8 mouse cellular contexts compared by ENCODE assay signal in genomic region chr10:42457557-42458191, GRCm38 (mm10). TPM values are rescaled to one million over a fixed set of nuclear protein-coding genes. Genes with fewer than 3 reads are reported as not detected.
DNase-seq lines count a peak whose midpoint lies in the region; ATAC-seq and TF ChIP-seq lines count a peak whose summit lies in the region.

No protein-coding gene starts in this region.

- H3K4me1 ChIP-seq in brown adipose tissue, adult 24 weeks (ENCODE audit: control insufficient read depth, insufficient read depth, insufficient read length, low read length), result peaks cover 18% of the 10 kb centered on the region
- H3K4me1 ChIP-seq in heart, embryonic 16.5 days (ENCODE audit: control insufficient read depth, insufficient read depth, low read length), result peaks cover 15% of the 10 kb centered on the region
- peaks cover 15% of the 10 kb centered on the region for H3K4me1 ChIP-seq in limb, embryonic 15.5 days
- H3K4me1 ChIP-seq in hindbrain, postnatal 0 days (ENCODE audit: insufficient read depth, low read length), result no peaks in the 10 kb centered on the region

- no peaks in the 10 kb centered on the region for H3K27me3 ChIP-seq in heart, embryonic 16.5 days (ENCODE audit: control insufficient read depth, insufficient read depth, low read length)
- no peaks in the 10 kb centered on the region for H3K27me3 ChIP-seq in limb, embryonic 15.5 days
- no peaks in the 10 kb centered on the region for H3K27me3 ChIP-seq in hindbrain, postnatal 0 days (ENCODE audit: insufficient read depth, low read length)

- DNase-seq in adipocyte (ENCODE audit: low spot score), result peak; percentile 43
- no peak for DNase-seq in ovary, postnatal 36 days (ENCODE audit: low spot score)
- no peak for DNase-seq in testis, postnatal 14 days (ENCODE audit: low spot score)
- DNase-seq in left cerebral cortex, adult 18-20 months (ENCODE audit: low spot score in 2 of 2), result no peak
- no peak for DNase-seq in hindbrain, postnatal 0 days (ENCODE audit: low spot score)

- 44% methylated on average over 9 of the region's 9 CpGs for WGBS in heart, embryonic 16.5 days
- WGBS in limb, embryonic 15.5 days, result 70% methylated on average over 9 of the region's 9 CpGs
- WGBS in hindbrain, postnatal 0 days, result 75% methylated on average over 9 of the region's 9 CpGs

- H3K36me3 ChIP-seq in heart, embryonic 16.5 days (ENCODE audit: control insufficient read depth, insufficient read depth), result peaks cover 14% of the 10 kb centered on the region
- H3K36me3 ChIP-seq in limb, embryonic 15.5 days, result no peaks in the 10 kb centered on the region
- no peaks in the 10 kb centered on the region for H3K36me3 ChIP-seq in hindbrain, postnatal 0 days (ENCODE audit: insufficient read depth, low read length)

- H3K4me3 ChIP-seq in brown adipose tissue, adult 24 weeks (ENCODE audit: insufficient read depth, low read depth, low read length), result no peak overlapping the region
- H3K4me3 ChIP-seq in heart, embryonic 16.5 days (ENCODE audit: low read length), result no peak overlapping the region
- H3K4me3 ChIP-seq in limb, embryonic 15.5 days, result no peak overlapping the region
- no peak overlapping the region for H3K4me3 ChIP-seq in hindbrain, postnatal 0 days (ENCODE audit: low read length)

- H3K4me2 ChIP-seq in heart, embryonic 16.5 days (ENCODE audit: low read depth, low read length), result no peak overlapping the region
- no peak overlapping the region for H3K4me2 ChIP-seq in limb, embryonic 15.5 days
- H3K4me2 ChIP-seq in hindbrain, postnatal 0 days (ENCODE audit: low read depth, low read length), result no peak overlapping the region

- peak; percentile 92 for ATAC-seq in heart, embryonic 16.5 days (replicated peaks; ENCODE audit: extremely low read depth, insufficient read depth, low FRiP score)
- no peak for ATAC-seq in limb, embryonic 15.5 days (ENCODE audit: insufficient number of reproducible peaks, low FRiP score, low TSS enrichment, low read depth)
- no peak for ATAC-seq in hindbrain, postnatal 0 days

- H3K9ac ChIP-seq in heart, embryonic 16.5 days (ENCODE audit: low read length), result no peak overlapping the region
- no peak overlapping the region for H3K9ac ChIP-seq in limb, embryonic 15.5 days
- no peak overlapping the region for H3K9ac ChIP-seq in hindbrain, postnatal 0 days (replicated peaks; ENCODE audit: low read length)

- H3K27ac ChIP-seq in brown adipose tissue, adult 24 weeks (replicated peaks; ENCODE audit: low read depth, low read length), result peak overlapping the region; percentile 96
- peak overlapping the region; percentile 81 for H3K27ac ChIP-seq in heart, embryonic 16.5 days (ENCODE audit: low read length)
- H3K27ac ChIP-seq in limb, embryonic 15.5 days, result 0 out of 2 replicates have a peak overlapping the region, but pooled peaks have one; percentile 6
- no peak overlapping the region for H3K27ac ChIP-seq in hindbrain, postnatal 0 days

- no peak for TF ChIP-seq CTCF in hindbrain, postnatal 0 days (IDR thresholded peaks at IDR 0.05; ENCODE audit: low read depth)

- H3K9me3 ChIP-seq in heart, embryonic 16.5 days (replicated peaks; ENCODE audit: control insufficient read depth, low read length), result peaks cover 8% of the 10 kb centered on the region
- H3K9me3 ChIP-seq in limb, embryonic 15.5 days, result peaks cover 4% of the 10 kb centered on the region; the same call in 1 of the 2 replicates
- H3K9me3 ChIP-seq in hindbrain, postnatal 0 days (ENCODE audit: low read length), result peaks cover 8% of the 10 kb centered on the region

RNA-seq across cellular contexts. Expression of gene Afg1l, which starts 20.7 kb away (rescaled TPM):
- 90.6 and 104 TPM in 2 replicates for polyA plus RNA-seq in brown adipose tissue, adult 24 weeks (2012; ENCODE audit: insufficient read depth, insufficient read length, missing spikeins)
- 19.5 and 22.1 TPM in 2 replicates for polyA plus RNA-seq in heart, embryonic 16.5 days (2015; fragmentation: Nextera tagmentation; extraction: Ambion mirVana)
- 5.9 and 6.5 TPM in 2 replicates for polyA plus RNA-seq in limb, embryonic 15.5 days (2015; fragmentation: Nextera tagmentation; extraction: Ambion mirVana)
- total RNA-seq in left cerebral cortex, adult 18-20 months (2021), result 10 to 100 TPM; 11.9 to 12.0 TPM
- 7.1 and 8.1 TPM in 2 replicates for total RNA-seq in hindbrain, postnatal 0 days (2014; rRNA removed)
- polyA plus RNA-seq in hindbrain, postnatal 0 days (2015; fragmentation: Nextera tagmentation; extraction: Ambion mirVana), result 6.6 and 7.9 TPM in 2 replicates

RNA-seq across cellular contexts. Expression of gene Snx3, which starts 44.2 kb away (rescaled TPM):
- polyA plus RNA-seq in brown adipose tissue, adult 24 weeks (2012; ENCODE audit: insufficient read depth, insufficient read length, missing spikeins), result 163 and 187 TPM in 2 replicates
- polyA plus RNA-seq in heart, embryonic 16.5 days (2015; fragmentation: Nextera tagmentation; extraction: Ambion mirVana), result 363 and 415 TPM in 2 replicates
- polyA plus RNA-seq in limb, embryonic 15.5 days (2015; fragmentation: Nextera tagmentation; extraction: Ambion mirVana), result 331 and 359 TPM in 2 replicates
- total RNA-seq in left cerebral cortex, adult 18-20 months (2021), result 100 to 1,000 TPM; 197 to 203 TPM
- total RNA-seq in hindbrain, postnatal 0 days (2014; rRNA removed), result 129 and 134 TPM in 2 replicates
- polyA plus RNA-seq in hindbrain, postnatal 0 days (2015; fragmentation: Nextera tagmentation; extraction: Ambion mirVana), result 339 and 344 TPM in 2 replicates
